In the genomic region with DNA sequence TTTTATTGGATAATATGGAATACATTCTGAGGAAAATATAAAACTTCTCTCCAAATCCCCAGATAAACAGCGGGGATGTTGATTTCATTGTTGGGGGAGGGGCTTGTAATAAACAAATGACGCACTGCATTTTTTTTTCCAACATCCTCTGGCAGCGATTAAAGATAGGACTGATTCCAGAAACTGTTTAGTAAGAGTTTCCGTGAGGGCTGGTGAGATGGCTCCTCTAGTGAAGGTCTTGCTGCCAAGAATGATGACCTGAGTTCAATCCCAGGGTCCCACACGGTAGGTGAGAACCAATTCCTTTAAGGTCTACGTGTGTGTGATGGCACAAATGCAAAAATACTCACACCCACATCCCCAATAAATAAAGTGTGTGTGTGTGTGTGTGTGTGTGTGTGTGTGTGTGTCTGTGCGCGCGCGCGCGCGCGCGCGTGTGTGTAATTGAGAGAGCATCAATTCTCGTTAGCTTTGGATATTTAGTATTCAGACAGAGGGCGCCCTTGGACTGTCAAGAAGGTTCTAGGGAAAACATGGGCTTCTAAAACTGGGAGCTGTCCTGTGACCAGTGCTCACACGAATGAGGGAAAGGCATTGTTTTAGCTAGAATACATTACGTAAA, we compare ENCODE assay signal across 8 mouse cellular contexts. TPM values are rescaled to one million over a fixed set of nuclear protein-coding genes. Genes with fewer than 3 reads are reported as not detected.
A peak's percentile ranks its signal among the peaks of the same experiment; 100 is the strongest.
DNase-seq lines count a peak whose midpoint lies in the region; ATAC-seq lines count a peak whose summit lies in the region.

No protein-coding gene starts in this region.

- no peak overlapping the region for H3K4me3 ChIP-seq in intestine, embryonic 15.5 days (replicated peaks)

- no peak overlapping the region for H3K27ac ChIP-seq in intestine, embryonic 15.5 days

- DNase-seq in 3T3-L1 (ENCODE audit: low read depth, low spot score) (peak; percentile 89), NIH3T3 (ENCODE audit: low read depth) (peak; percentile 84)
- peak; percentile 54 to 76 for DNase-seq in cerebellum, postnatal 36 days
- DNase-seq in gastrocnemius, postnatal 14 days, result peak; percentile 40
- DNase-seq in left cerebral cortex, postnatal 10 days (ENCODE audit: extremely low spot score in 1 of 2, low spot score in 2 of 2), result peak; percentile 65 to 80
- DNase-seq in mesoderm, embryonic 11.5 days (ENCODE audit: low read depth, low spot score), result peak; percentile 56
- DNase-seq in testis, postnatal 10 days (ENCODE audit: low spot score), result peak; percentile 64

- intact Hi-C loops in gastrocnemius, postnatal 14 days (cut with DNase I; ENCODE audit: low total_unique reads), result loop anchor here (5.0 kb wide), 1 partner anchor 81 kb away; no protein-coding TSS in a partner anchor
- intact Hi-C loops in left cerebral cortex, postnatal 10 days (cut with DNase I), result no loop called here

- H3K4me1 ChIP-seq in intestine, embryonic 15.5 days (replicated peaks), result no peaks in the 10 kb centered on the region

- H3K4me2 ChIP-seq in intestine, embryonic 15.5 days (replicated peaks), result peak overlapping the region; percentile 42

- no peak overlapping the region for H3K9ac ChIP-seq in intestine, embryonic 15.5 days

- H3K36me3 ChIP-seq in intestine, embryonic 15.5 days, result no peaks in the 10 kb centered on the region

- no peaks in the 10 kb centered on the region for H3K9me3 ChIP-seq in intestine, embryonic 15.5 days

- 29% methylated on average over 20 of the region's 20 CpGs for WGBS in intestine, embryonic 15.5 days

- ATAC-seq in intestine, embryonic 15.5 days, result peak; percentile 67

- H3K27me3 ChIP-seq in intestine, embryonic 15.5 days (replicated peaks), result no peaks in the 10 kb centered on the region

RNA-seq across cellular contexts. Expression of a gene that starts 7.6 kb away (rescaled TPM):
- 10 to 100 TPM; 21.4 to 23.6 TPM for total RNA-seq in gastrocnemius, postnatal 14 days (2021)
- polyA plus RNA-seq in intestine, embryonic 15.5 days (2015; fragmentation: Nextera tagmentation; extraction: Ambion mirVana), result 28.4 and 32.4 TPM in 2 replicates
- total RNA-seq in left cerebral cortex, postnatal 10 days (2021), result 10 to 100 TPM; 41.2 to 46.4 TPM

RNA-seq across cellular contexts. Expression of a gene that starts 38.5 kb away (rescaled TPM):
- total RNA-seq in gastrocnemius, postnatal 14 days (2021), result 10 to 100 TPM; 44.4 to 44.7 TPM
- 18.7 and 19.8 TPM in 2 replicates for polyA plus RNA-seq in intestine, embryonic 15.5 days (2015; fragmentation: Nextera tagmentation; extraction: Ambion mirVana)
- 10 to 100 TPM; 13.4 to 17.6 TPM for total RNA-seq in left cerebral cortex, postnatal 10 days (2021)
